Mouse (Mus musculus) lung, postnatal 36 days (tissue): ENCODE data around the gene Gstt1.
A peak's percentile ranks its signal among the peaks of the same experiment; 100 is the strongest.

Experiments
- DNase-seq: peaks from one replicate; pipeline ENCODE4 v3.0.0; 2022; ENCODE audit warnings: mixed read lengths

The Gstt1 gene

DNA sequence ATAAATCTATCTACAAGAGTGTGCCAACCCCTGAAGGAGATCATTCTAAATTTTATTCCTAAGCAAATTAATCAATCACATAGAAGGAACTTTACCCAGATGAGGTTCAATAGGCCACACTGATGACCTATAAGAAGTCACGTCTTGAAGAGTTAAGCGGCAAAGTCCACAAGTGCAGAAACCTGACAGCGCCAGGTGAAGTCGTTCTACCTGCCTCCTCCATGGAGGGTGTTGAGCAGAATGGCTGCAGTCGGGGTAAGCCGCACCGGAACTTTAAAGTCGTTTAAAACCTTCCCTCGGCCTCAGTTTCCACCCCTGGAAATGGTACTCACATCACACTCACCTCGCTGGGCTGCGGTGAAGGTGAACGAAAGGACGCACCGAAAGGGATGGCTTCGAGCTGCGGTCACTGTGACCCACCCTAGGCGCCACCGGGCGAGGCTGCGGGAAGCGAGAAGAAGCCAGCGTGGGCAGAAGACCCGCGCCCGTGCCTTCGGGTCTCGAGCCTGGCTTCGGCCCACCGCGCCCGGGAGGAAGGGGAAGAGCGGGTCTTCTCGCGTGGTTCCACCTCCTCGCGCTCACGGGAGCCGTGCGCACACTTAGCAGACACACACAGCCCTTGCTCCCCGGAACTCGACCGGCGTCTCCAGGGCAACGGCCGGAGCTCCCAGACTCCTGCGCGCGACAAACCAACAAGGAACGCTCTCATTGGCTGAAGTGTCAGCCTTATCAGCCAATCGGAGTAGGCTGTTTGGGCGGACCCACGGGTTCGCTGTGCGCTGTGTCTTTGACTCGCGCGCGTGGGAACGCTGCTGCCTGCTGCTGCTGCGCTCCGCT lies 34.5 kb downstream of the Gstt1 start, which contains the start of gene Cabin1:
Cabin1 (minus strand) TSS at position 660 of the 837 bp plus-strand sequence.
- DNase-seq, result peak; percentile 99

DNA sequence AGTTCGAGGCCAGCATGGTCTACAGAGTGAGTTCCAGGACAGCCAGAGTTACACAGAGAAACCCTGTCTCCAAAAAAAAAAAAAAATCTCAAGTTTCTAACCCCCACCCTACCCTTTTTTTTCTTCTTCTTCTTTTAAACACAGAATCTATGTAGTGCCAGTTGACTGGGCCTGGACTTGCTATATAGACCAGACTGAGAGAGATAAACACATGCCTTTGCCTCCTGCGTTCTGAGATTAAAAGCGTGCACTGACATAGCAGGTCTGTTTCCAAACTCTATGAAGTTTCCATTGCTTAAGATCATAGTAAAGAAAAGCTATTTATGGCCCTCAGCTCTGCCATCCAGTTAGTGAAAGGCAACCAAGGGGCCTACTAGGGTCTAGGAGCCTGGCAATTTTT lies 36.0 kb downstream of the Gstt1 start:
- no peak for DNase-seq

DNA sequence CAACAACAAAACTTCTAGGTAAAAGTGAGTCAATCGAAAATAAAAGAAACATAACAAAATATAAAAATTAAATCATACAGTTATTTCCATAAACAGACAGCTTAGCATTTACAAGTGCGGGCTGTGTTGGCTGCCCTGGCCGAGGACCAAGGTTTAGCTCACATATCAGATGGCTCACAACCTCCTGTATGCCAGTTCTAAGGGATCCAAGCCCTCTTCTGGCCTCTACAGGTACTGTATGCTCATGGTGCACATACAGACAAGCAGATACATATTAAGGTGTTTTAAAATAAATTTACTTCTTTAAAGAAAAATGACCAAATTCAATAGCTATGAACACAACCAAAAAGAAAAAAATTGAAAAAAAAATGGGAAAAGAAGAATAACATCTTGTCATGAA lies 38.1 kb downstream of the Gstt1 start:
- no peak for DNase-seq

DNA sequence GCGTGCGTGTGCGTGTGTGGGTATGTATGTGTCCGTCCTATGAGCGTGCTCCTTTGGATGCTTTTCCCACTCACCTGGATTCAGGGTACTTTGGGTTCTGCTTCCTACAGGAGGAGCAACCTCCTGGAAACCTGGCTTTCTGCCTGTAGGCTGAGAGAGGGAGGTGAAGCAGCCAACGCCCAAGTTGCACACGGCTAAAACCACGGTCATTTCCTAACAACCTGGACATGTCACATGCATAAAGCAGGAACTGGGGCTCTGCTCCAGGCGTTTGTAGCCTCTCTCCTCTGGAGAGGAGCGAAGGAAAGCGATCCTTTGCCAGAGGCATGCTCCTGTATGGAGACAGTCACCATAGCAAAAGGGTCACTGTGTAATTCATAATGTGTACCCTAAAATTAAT lies 41.7 kb downstream of the Gstt1 start:
- DNase-seq, result peak; percentile 30

DNA sequence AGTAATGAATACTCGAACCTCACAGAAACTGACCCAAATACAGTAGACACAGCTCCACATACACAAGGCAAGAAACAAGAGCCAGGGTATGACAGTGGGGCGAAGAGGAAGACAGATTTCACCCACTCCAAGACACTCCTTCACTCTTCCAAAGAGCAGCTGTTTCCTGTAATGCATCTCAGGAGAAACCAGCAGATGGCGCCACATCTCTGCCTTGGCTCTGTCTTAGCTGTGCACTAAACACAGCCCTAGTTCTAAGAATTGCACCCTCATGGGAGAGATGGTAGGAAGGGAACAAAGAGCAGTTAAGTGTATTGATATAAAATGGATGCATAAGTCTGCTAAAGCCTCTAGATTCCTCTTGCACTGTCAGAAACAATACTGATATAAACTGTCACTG lies 54.4 kb downstream of the Gstt1 start:
- DNase-seq, result peak; percentile 92

DNA sequence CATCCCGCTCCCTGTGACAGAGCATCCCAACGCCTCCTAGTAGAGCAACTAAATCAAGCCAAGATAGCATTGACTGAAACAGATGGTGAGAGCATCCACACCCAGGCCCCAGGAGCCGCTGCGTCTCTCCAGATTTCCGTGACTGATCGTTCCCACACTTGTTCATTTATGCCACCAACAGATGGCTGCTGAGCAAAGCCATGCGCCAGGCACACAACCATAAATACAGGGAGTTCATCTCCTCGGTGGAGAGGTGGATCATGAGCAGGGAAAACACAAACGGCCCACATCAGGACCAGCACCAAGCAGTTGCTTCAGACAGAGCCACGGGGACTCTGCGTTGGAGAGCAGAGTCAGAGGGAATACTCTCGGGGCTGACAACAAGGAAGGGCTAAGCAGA lies 55.0 kb downstream of the Gstt1 start:
- DNase-seq, result no peak

DNA sequence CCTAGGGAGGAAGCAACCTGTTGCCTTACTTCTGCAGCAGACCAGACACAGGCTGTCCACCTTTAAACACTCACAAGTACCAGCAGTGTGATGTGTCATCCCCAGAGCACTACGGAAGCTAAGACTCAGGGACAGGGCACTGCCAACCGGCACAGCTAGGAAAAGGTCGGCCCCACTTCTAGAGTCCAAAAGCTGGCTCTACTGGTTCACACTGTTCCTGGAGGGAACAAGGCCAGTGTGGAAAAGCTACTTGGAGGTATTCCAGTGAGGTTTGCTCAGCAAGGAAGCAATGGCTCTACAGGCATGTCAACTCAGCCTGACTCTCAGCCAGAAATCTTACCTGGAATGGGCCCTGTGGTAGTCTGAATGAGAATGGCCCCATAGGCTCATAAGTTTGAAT lies 57.5 kb downstream of the Gstt1 start:
- DNase-seq, result peak; percentile 10
